Mouse (Mus musculus) Muller cell, postnatal 12 days (primary cell): ENCODE data around the gene Hs2st1.
A peak's percentile ranks its signal among the peaks of the same experiment; 100 is the strongest.

Experiments
- DNase-seq: peaks from one replicate; pipeline ENCODE4 v3.0.0-alpha.2; 2015; ENCODE audit errors: inconsistent ontology term

Hs2st1 gene

DNA sequence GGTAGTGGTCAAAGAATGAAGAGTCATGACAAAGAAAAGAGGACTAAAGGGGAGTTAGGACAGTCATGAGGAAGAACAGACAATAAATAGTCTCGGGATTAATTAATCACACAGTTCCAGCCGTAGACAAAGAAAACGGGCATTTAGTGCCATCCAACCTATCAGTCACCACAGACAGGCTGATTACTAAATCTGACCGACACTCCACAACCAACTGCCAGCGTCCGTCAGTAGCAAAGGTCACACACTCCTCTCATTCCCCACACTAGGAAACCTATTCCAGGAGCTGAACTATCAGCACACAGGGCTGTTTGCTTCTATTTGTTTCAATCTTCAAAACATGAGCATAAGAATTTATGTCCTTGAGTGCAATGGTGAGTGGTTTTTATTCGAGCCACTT, 16.0 kb downstream of the Hs2st1 start:
- peak; percentile 60 for DNase-seq

- DNase-seq = no peak
Observed at GRCm38 (mm10) chr3:144551416-144551815, 18.6 kb downstream of the Hs2st1 start.

GRCm38 (mm10) chr3:144550659-144551058, 19.3 kb downstream of the Hs2st1 start:
- no peak for DNase-seq

- no peak for DNase-seq
Observed at GRCm38 (mm10) chr3:144550036-144550435, 19.9 kb downstream of the Hs2st1 start.

DNA sequence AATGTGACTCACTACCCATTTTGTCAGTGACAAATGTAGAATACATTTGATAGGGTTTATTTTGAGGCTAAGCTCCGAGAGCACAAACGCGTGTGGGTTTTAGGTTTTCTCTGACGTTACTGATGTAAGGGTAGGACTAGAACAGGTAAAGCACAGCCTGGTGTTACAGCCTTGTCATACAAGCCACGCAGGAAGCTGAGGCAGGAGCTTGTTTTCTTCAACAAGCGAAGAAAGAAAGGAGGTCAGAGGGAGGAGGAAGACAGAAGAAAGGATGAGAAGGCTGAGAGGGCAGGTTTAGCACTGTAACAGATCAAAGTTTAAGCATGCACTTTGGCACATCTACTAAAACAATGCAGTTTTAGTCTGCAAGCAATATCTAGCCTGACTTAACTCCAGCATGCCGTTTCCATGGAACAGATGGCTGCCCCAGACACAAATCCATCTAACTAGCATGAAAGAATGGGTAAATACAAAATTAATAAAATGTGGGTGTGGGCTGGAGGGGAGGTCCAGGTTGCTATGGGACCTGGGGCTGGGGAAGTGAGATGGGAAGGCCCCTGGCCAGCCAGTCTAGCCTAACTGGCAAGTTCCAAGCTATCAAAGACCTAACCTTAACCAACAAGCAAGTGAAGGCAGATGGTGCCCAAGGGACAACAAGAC, 21.7 kb downstream of the Hs2st1 start:
- DNase-seq = no peak

- DNase-seq = no peak
Observed at GRCm38 (mm10) chr3:144546490-144546889, 23.5 kb downstream of the Hs2st1 start.

GRCm38 (mm10) chr3:144545832-144546231, 24.1 kb downstream of the Hs2st1 start:
- no peak for DNase-seq

- no peak for DNase-seq
Observed at GRCm38 (mm10) chr3:144545152-144545551, 24.8 kb downstream of the Hs2st1 start.

DNA sequence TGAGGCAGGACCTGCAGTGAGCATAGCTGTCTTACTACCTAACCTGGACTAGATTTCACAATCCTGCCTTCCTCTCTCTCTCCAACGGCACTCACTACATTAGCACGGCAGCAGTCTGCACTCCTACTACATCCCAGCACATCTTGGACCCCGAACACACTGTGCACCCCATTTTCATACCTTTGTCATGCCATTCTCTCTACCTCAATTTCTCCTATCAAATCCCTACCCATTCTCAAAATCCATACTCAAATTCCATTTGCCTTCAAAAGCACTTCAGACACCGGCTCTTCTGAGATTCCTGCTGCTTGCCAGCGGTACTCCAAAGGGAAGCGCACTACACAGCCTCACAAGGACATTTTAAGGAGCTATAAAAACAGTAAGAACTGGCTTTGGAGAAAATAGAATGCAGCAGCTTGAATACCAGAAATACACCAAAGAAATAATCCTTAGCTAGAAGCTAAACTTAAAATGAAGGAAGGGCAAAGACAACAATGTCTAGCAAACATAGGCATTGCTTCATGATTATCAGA, 28.0 kb downstream of the Hs2st1 start:
- no peak for DNase-seq

GRCm38 (mm10) chr3:144540805-144541204, 29.2 kb downstream of the Hs2st1 start:
- DNase-seq = no peak

- DNase-seq = no peak
Observed at GRCm38 (mm10) chr3:144539051-144539450, 30.9 kb downstream of the Hs2st1 start.

DNA sequence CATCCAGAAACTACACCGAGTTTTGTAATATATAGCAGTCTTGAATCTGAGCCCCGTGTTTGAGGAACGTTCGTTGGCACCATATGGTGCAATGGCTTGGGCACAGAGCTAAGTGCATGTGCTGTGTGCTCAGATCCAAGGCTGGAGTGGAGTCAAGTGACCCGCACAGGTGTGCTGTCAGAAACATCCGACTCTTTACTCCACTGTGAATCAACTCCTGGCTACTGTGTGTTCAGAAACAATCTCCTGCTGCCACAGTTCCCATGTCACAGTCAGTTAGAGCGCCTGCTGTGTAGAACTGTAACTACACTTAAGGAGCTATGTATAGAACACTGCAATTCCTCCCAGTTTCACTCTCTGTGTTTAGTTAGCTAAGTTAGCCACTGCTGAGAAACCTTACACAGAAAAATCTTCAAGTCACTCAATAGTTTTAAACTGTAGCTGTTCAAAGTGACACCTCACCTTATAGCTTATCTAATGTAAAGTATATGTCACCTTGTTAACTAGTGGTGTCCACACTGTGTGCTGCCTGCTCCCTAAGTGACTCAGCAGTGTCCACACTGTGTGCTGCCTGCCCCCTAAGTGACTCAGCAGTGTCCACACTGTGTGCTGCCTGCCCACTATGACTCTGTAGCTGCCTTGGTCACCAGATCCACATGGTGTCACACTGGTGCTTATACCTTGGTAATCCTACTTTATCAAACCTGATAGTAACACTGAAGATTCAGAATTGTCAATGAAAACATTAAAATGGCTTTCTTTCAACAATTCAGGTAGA, 32.7 kb downstream of the Hs2st1 start:
- DNase-seq = no peak

GRCm38 (mm10) chr3:144535056-144535455, 34.9 kb downstream of the Hs2st1 start:
- no peak for DNase-seq

DNA sequence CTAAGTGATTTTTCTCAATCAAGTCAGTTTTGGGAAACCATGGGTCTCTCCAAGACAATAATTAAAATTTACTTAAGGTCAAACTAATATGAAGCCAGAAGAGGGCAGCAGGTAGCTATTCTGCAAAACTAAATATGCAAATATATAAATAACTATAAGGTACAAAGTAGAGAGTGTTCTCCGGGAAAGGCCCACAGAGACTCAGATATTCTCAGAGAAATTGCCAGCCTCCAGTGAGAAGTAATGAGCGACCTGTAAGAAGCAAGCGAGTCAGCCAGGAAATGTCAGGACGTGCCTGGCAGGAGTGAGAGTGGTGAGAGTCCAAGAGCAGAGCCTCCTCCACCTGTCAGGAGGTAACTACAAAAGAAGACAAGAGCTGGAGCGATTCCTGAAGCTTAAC, 39.0 kb downstream of the Hs2st1 start:
- DNase-seq = no peak

- no peak for DNase-seq
Observed at GRCm38 (mm10) chr3:144527918-144528317, 42.1 kb downstream of the Hs2st1 start.

DNA sequence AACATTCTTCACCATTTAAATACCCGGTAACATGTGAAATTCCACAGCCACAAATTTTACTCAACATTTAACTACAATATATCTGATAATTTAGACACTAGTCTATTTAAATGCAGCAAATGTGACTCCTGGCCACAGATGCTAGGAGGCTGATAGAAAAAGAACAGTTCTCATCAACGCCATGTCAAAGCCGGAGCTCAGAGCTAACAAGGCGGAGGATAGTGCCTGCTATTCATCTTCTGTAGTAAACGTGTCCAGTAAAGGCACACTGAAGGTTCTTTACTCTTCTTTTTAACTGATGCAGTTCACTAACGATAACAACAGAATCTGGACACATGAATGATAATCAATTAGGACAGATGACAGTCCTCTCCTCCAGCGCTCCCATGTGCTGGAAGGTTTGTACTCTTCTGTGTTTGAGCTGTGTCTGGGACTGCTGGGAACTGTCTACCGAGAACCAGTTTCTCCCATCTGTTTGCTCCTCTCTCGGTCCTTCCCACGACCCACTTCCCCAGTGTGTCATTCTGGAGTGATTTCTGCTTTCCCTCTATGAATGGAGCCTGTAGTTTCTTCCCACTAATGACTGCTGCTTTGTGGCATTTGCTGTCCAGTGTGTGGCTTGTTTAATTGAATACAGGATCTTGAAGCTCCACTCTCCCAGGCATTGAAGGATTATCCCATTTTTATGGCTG, 50.3 kb downstream of the Hs2st1 start:
- peak; percentile 82 for DNase-seq

GRCm38 (mm10) chr3:144518917-144519316, 51.1 kb downstream of the Hs2st1 start:
- DNase-seq = no peak

DNA sequence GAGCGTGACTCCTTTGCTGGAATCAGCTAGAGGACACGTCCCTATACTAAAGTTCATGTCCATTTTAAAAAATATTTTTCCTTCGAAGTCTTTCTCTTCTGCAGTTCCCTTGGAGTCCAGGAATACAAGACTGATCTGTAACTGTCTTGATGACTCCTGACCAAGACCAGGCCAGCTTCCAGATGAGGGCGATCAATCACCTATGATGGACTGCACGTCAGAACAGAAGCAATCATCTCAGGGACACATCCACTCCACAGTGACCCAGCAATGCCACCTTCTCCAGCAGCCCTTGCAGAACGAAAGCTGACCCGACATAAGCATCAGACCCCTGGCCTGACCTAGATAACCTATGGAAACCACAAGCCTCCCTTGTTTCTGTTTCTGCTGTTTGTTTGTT, 54.7 kb downstream of the Hs2st1 start:
- DNase-seq = no peak

DNA sequence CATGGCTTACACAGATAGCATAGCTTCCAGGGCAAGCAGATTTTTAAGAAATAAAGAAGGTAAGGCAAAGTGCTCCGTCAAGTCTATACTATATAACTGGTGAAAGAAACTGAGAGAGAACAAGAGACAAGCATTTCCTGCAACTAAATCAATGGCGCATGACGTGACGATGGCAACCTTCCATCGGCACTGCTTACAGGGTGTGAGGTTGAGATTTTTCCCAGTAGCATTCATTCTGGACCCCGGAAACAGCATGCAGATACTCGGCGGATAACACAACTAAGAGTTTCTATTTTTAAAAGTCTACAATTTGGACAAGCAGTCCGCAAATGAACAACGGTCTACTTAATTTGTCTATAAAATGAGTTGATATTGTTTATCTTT, 55.9 kb downstream of the Hs2st1 start:
- DNase-seq = no peak

GRCm38 (mm10) chr3:144513169-144514121, 56.5 kb downstream of the Hs2st1 start:
- no peak for DNase-seq

DNA sequence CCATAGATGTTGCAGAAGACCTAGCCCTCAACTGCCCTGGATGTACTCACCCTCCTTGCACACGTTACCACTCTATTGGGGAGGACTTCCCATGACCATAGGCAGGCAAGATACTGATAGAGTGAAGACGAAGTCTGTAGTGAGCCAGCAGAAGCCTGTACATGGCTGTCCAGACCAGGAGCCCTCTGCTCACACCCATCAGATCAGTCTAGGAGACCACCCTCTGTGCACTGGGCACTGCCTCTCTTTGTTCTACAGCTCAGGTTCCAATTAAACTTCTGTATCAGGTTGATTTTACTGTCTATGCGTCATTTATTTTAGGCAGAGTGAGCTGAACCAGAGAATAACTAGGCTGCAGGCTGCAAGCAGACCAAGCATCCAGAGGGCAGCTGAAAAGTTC, 59.3 kb downstream of the Hs2st1 start:
- DNase-seq = no peak
